Mouse (Mus musculus): ENCODE results near the gene Haghl.

Gene Haghl

GRCm38 (mm10) chr17:25825984-25826570 is 40.6 kb upstream of the Haghl start:
- no peak for TF ChIP-seq GATA4 (IDR thresholded peaks at IDR 0.05; ENCODE audit: insufficient replicate concordance, low read length)

- TF ChIP-seq GATA4 (IDR thresholded peaks at IDR 0.05; ENCODE audit: insufficient replicate concordance, low read length), result no peak
Observed at GRCm38 (mm10) chr17:25825311-25825710, 39.8 kb upstream of the Haghl start.

GRCm38 (mm10) chr17:25824362-25825142 is 39.1 kb upstream of the Haghl start:
- TF ChIP-seq GATA4 (IDR thresholded peaks at IDR 0.05; ENCODE audit: insufficient replicate concordance, low read length), result no peak

- TF ChIP-seq GATA4 (IDR thresholded peaks at IDR 0.05; ENCODE audit: insufficient replicate concordance, low read length), result no peak
Observed at GRCm38 (mm10) chr17:25823452-25823851, 38.0 kb upstream of the Haghl start, which contains the start of gene Wdr24. TSS of gene Wdr24 (plus strand) at chr17:25823627.

- TF ChIP-seq GATA4 (IDR thresholded peaks at IDR 0.05; ENCODE audit: insufficient replicate concordance, low read length), result no peak
Observed at GRCm38 (mm10) chr17:25818851-25819780, 33.6 kb upstream of the Haghl start.

- no peak for TF ChIP-seq GATA4 (IDR thresholded peaks at IDR 0.05; ENCODE audit: insufficient replicate concordance, low read length)
Observed at GRCm38 (mm10) chr17:25817662-25818061, 32.2 kb upstream of the Haghl start.

GRCm38 (mm10) chr17:25813471-25813870 is 28.0 kb upstream of the Haghl start:
- no peak for TF ChIP-seq GATA4 (IDR thresholded peaks at IDR 0.05; ENCODE audit: insufficient replicate concordance, low read length)

GRCm38 (mm10) chr17:25810890-25811289 is 25.4 kb upstream of the Haghl start:
- TF ChIP-seq GATA4 (IDR thresholded peaks at IDR 0.05; ENCODE audit: insufficient replicate concordance, low read length), result no peak

GRCm38 (mm10) chr17:25809606-25810340 is 24.3 kb upstream of the Haghl start:
- no peak for TF ChIP-seq GATA4 (IDR thresholded peaks at IDR 0.05; ENCODE audit: insufficient replicate concordance, low read length)

GRCm38 (mm10) chr17:25808789-25809605 is 23.5 kb upstream of the Haghl start, which contains the start of gene Fbxl16:
TSS of gene Fbxl16 (plus strand) at chr17:25809085.
- TF ChIP-seq GATA4 (IDR thresholded peaks at IDR 0.05; ENCODE audit: insufficient replicate concordance, low read length), result no peak

GRCm38 (mm10) chr17:25808028-25808427 is 22.6 kb upstream of the Haghl start:
- TF ChIP-seq GATA4 (IDR thresholded peaks at IDR 0.05; ENCODE audit: insufficient replicate concordance, low read length), result no peak

GRCm38 (mm10) chr17:25806507-25806906 is 21.0 kb upstream of the Haghl start:
- no peak for TF ChIP-seq GATA4 (IDR thresholded peaks at IDR 0.05; ENCODE audit: insufficient replicate concordance, low read length)

- no peak for TF ChIP-seq GATA4 (IDR thresholded peaks at IDR 0.05; ENCODE audit: insufficient replicate concordance, low read length)
Observed at GRCm38 (mm10) chr17:25802825-25803517, 17.5 kb upstream of the Haghl start.

Data from liver, adult (tissue).